Mouse (Mus musculus): ENCODE results near the gene Cnot3. TPM values are rescaled to one million over a fixed set of nuclear protein-coding genes. Genes with fewer than 3 reads are reported as not detected.
A peak's percentile ranks its signal among the peaks of the same experiment; 100 is the strongest.
"Not testable (repeated sequence)": the region's sequence is repeated elsewhere in the genome, so short reads cannot be mapped to it uniquely, and the experiment has no call there.

Cnot3 gene
- polyA plus RNA-seq (2014; fragmentation: Nextera tagmentation; extraction: Ambion mirVana), result 80.4 and 88.1 TPM in 2 replicates

- Histone ChIP-seq H3K4me1 (replicated peaks; ENCODE audit: control insufficient read depth, insufficient read depth, low read length) (peaks cover 17% of the 10 kb centered on the region), H3K9me3 (ENCODE audit: control insufficient read depth, low read length) (no peaks in the 10 kb centered on the region), H3K27ac (ENCODE audit: low read depth, low read length) (peak within 1 kb of the TSS; percentile 97), H3K27me3 (ENCODE audit: control insufficient read depth, insufficient read depth, low read length) (no peaks in the 10 kb centered on the region), H3K36me3 (ENCODE audit: control insufficient read depth, insufficient read depth, low read length) (peaks cover 2% of the 10 kb centered on the region; the same call in 1 of the 2 replicates), H3K9ac (ENCODE audit: low read length) (peak within 1 kb of the TSS; percentile 98), H3K4me2 (ENCODE audit: low read depth, low read length, severe bottlenecking) (peak within 1 kb of the TSS; percentile 71), H3K4me3 (ENCODE audit: low read depth, low read length) (peak within 1 kb of the TSS; percentile 99)
- peak; percentile 99 for ATAC-seq (replicated peaks; ENCODE audit: low FRiP score)
- peak; percentile 97 for DNase-seq (ENCODE audit: low spot score)
- WGBS, result under 1% methylated on average over 38 of the region's 58 CpGs
Measured at GRCm38 (mm10) chr7:3644672-3645487, at the start of gene Cnot3. Cnot3 (plus strand) TSS chr7:3645268.

- not testable (repeated sequence) for H3K4me2 ChIP-seq (ENCODE audit: low read depth, low read length, severe bottlenecking); H3K4me3 ChIP-seq (ENCODE audit: low read depth, low read length); H3K4me1 ChIP-seq (replicated peaks; ENCODE audit: control insufficient read depth, insufficient read depth, low read length); H3K27ac ChIP-seq (ENCODE audit: low read depth, low read length); H3K9ac ChIP-seq (ENCODE audit: low read length); H3K36me3 ChIP-seq (ENCODE audit: control insufficient read depth, insufficient read depth, low read length); H3K9me3 ChIP-seq (ENCODE audit: control insufficient read depth, low read length); ATAC-seq (replicated peaks; ENCODE audit: low FRiP score); H3K27me3 ChIP-seq (ENCODE audit: control insufficient read depth, insufficient read depth, low read length); DNase-seq (ENCODE audit: low spot score)
- 59% methylated on average over 1 of the region's 1 CpGs for WGBS
Measured at GRCm38 (mm10) chr7:3597755-3598154, 47.3 kb upstream of the Cnot3 start.

GRCm38 (mm10) chr7:3601119-3601518 is 43.9 kb upstream of the Cnot3 start:
- H3K4me2 ChIP-seq (ENCODE audit: low read depth, low read length, severe bottlenecking), result no peak overlapping the region
- H3K36me3 ChIP-seq (ENCODE audit: control insufficient read depth, insufficient read depth, low read length), result no peaks in the 10 kb centered on the region
- H3K9me3 ChIP-seq (ENCODE audit: control insufficient read depth, low read length), result no peaks in the 10 kb centered on the region
- H3K4me1 ChIP-seq (replicated peaks; ENCODE audit: control insufficient read depth, insufficient read depth, low read length), result no peaks in the 10 kb centered on the region
- no peak overlapping the region for H3K9ac ChIP-seq (ENCODE audit: low read length)
- WGBS, result 16% methylated on average over 4 of the region's 4 CpGs
- H3K27ac ChIP-seq (ENCODE audit: low read depth, low read length), result no peak overlapping the region
- H3K27me3 ChIP-seq (ENCODE audit: control insufficient read depth, insufficient read depth, low read length), result no peaks in the 10 kb centered on the region
- DNase-seq (ENCODE audit: low spot score) (peak; percentile 71), ATAC-seq (replicated peaks; ENCODE audit: low FRiP score) (no peak)
- H3K4me3 ChIP-seq (ENCODE audit: low read depth, low read length), result no peak overlapping the region

GRCm38 (mm10) chr7:3606798-3607197 is 38.3 kb upstream of the Cnot3 start:
- Histone ChIP-seq H3K36me3 (ENCODE audit: control insufficient read depth, insufficient read depth, low read length) (no peaks in the 10 kb centered on the region), H3K4me3 (ENCODE audit: low read depth, low read length) (no peak overlapping the region), H3K9me3 (ENCODE audit: control insufficient read depth, low read length) (no peaks in the 10 kb centered on the region), H3K4me1 (replicated peaks; ENCODE audit: control insufficient read depth, insufficient read depth, low read length) (no peaks in the 10 kb centered on the region), H3K4me2 (ENCODE audit: low read depth, low read length, severe bottlenecking) (no peak overlapping the region), H3K27me3 (ENCODE audit: control insufficient read depth, insufficient read depth, low read length) (no peaks in the 10 kb centered on the region), H3K27ac (ENCODE audit: low read depth, low read length) (no peak overlapping the region), H3K9ac (ENCODE audit: low read length) (no peak overlapping the region)
- no peak for ATAC-seq (replicated peaks; ENCODE audit: low FRiP score)
- DNase-seq (ENCODE audit: low spot score), result no peak
- 26% methylated on average over 2 of the region's 2 CpGs for WGBS

DNA sequence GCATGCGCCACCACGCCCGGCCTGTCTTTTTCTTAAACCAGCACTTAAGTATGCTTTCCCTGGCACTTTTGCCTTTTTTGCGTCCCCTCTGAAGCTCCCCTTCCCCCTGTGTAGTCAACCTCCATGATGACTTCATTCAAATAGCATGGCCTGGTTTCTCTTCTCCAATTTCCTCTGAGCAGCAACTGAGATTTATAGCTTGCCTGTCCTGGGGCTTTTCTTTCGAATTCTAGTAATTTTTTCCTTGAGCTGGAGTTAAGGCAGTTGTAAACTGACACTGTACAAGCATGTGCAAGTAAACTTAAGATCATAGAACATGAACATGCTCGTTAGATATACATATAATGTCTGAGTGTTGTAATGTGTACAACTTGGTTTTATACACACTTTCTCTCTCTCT is 37.7 kb upstream of the Cnot3 start:
- ATAC-seq (replicated peaks; ENCODE audit: low FRiP score), result no peak
- Histone ChIP-seq H3K4me2 (ENCODE audit: low read depth, low read length, severe bottlenecking) (no peak overlapping the region), H3K27ac (ENCODE audit: low read depth, low read length) (no peak overlapping the region), H3K9me3 (ENCODE audit: control insufficient read depth, low read length) (no peaks in the 10 kb centered on the region), H3K4me3 (ENCODE audit: low read depth, low read length) (no peak overlapping the region), H3K4me1 (replicated peaks; ENCODE audit: control insufficient read depth, insufficient read depth, low read length) (no peaks in the 10 kb centered on the region), H3K27me3 (ENCODE audit: control insufficient read depth, insufficient read depth, low read length) (no peaks in the 10 kb centered on the region), H3K36me3 (ENCODE audit: control insufficient read depth, insufficient read depth, low read length) (no peaks in the 10 kb centered on the region), H3K9ac (ENCODE audit: low read length) (no peak overlapping the region)
- DNase-seq (ENCODE audit: low spot score), result no peak
- 86% methylated on average over 6 of the region's 6 CpGs for WGBS

DNA sequence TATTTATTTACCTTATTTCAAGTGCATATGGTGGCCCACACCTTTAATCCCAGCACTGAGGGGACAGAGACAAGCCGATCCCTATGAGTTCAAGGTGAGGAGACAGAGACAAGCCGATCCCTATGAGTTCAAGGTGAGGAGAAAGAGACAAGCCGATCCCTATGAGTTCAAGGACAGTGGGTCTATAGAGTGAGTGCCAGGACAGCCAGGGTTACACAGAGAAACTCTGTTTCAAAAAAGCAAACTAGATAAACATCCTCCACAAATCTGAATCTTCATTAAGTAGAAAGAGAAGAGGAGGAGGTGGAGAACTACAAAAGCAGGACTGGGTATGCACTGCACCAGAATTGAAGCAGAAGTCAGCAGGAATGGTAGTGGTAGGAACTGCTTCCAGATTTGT is 36.4 kb upstream of the Cnot3 start:
- Histone ChIP-seq H3K4me3 (ENCODE audit: low read depth, low read length) (no peak overlapping the region), H3K27ac (ENCODE audit: low read depth, low read length) (no peak overlapping the region), H3K36me3 (ENCODE audit: control insufficient read depth, insufficient read depth, low read length) (no peaks in the 10 kb centered on the region), H3K27me3 (ENCODE audit: control insufficient read depth, insufficient read depth, low read length) (no peaks in the 10 kb centered on the region), H3K9ac (ENCODE audit: low read length) (no peak overlapping the region), H3K9me3 (ENCODE audit: control insufficient read depth, low read length) (no peaks in the 10 kb centered on the region), H3K4me1 (replicated peaks; ENCODE audit: control insufficient read depth, insufficient read depth, low read length) (no peaks in the 10 kb centered on the region), H3K4me2 (ENCODE audit: low read depth, low read length, severe bottlenecking) (no peak overlapping the region)
- no peak for DNase-seq (ENCODE audit: low spot score)
- no peak for ATAC-seq (replicated peaks; ENCODE audit: low FRiP score)
- WGBS, result 96% methylated on average over 3 of the region's 3 CpGs

- 84% methylated on average over 3 of the region's 3 CpGs for WGBS
- no peak overlapping the region for H3K4me3 ChIP-seq (ENCODE audit: low read depth, low read length)
- DNase-seq (ENCODE audit: low spot score) (no peak), ATAC-seq (replicated peaks; ENCODE audit: low FRiP score) (no peak)
- H3K4me2 ChIP-seq (ENCODE audit: low read depth, low read length, severe bottlenecking), result no peak overlapping the region
- no peak overlapping the region for H3K9ac ChIP-seq (ENCODE audit: low read length)
- no peaks in the 10 kb centered on the region for H3K4me1 ChIP-seq (replicated peaks; ENCODE audit: control insufficient read depth, insufficient read depth, low read length)
- no peaks in the 10 kb centered on the region for H3K27me3 ChIP-seq (ENCODE audit: control insufficient read depth, insufficient read depth, low read length)
- H3K27ac ChIP-seq (ENCODE audit: low read depth, low read length), result no peak overlapping the region
- H3K36me3 ChIP-seq (ENCODE audit: control insufficient read depth, insufficient read depth, low read length), result no peaks in the 10 kb centered on the region
- no peaks in the 10 kb centered on the region for H3K9me3 ChIP-seq (ENCODE audit: control insufficient read depth, low read length)
Measured at GRCm38 (mm10) chr7:3609082-3609481, 36.0 kb upstream of the Cnot3 start.

DNA sequence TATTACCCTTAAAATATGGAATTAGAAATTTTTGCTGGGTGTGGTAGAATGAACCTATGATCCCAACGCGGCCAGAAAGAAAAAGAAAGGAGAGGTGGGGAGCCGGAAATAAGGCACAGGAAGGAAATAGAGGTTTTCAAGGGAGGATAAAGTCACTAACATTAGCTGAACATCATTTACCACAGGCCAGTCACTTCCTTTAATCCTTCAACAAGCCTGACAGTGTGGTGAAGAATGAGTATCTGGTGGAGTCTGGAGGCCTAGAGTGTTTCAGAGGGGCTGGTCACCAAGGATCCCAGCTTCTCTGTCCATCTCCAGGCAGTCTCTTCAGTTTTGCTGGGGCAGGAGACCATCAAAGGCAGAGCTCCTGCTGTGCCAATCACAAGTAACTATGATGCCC is 34.6 kb upstream of the Cnot3 start:
- Histone ChIP-seq H3K36me3 (ENCODE audit: control insufficient read depth, insufficient read depth, low read length) (no peaks in the 10 kb centered on the region), H3K9me3 (ENCODE audit: control insufficient read depth, low read length) (no peaks in the 10 kb centered on the region), H3K9ac (ENCODE audit: low read length) (no peak overlapping the region), H3K4me1 (replicated peaks; ENCODE audit: control insufficient read depth, insufficient read depth, low read length) (no peaks in the 10 kb centered on the region), H3K27ac (ENCODE audit: low read depth, low read length) (no peak overlapping the region), H3K4me3 (ENCODE audit: low read depth, low read length) (no peak overlapping the region), H3K27me3 (ENCODE audit: control insufficient read depth, insufficient read depth, low read length) (no peaks in the 10 kb centered on the region), H3K4me2 (ENCODE audit: low read depth, low read length, severe bottlenecking) (no peak overlapping the region)
- no peak for DNase-seq (ENCODE audit: low spot score)
- no peak for ATAC-seq (replicated peaks; ENCODE audit: low FRiP score)
- 83% methylated on average over 3 of the region's 3 CpGs for WGBS

GRCm38 (mm10) chr7:3611006-3611405 is 34.1 kb upstream of the Cnot3 start:
- no peaks in the 10 kb centered on the region for H3K9me3 ChIP-seq (ENCODE audit: control insufficient read depth, low read length)
- H3K9ac ChIP-seq (ENCODE audit: low read length), result no peak overlapping the region
- H3K27ac ChIP-seq (ENCODE audit: low read depth, low read length), result no peak overlapping the region
- H3K4me2 ChIP-seq (ENCODE audit: low read depth, low read length, severe bottlenecking), result no peak overlapping the region
- DNase-seq (ENCODE audit: low spot score), result no peak
- H3K4me3 ChIP-seq (ENCODE audit: low read depth, low read length), result no peak overlapping the region
- H3K36me3 ChIP-seq (ENCODE audit: control insufficient read depth, insufficient read depth, low read length), result no peaks in the 10 kb centered on the region
- 86% methylated on average over 13 of the region's 13 CpGs for WGBS
- ATAC-seq (replicated peaks; ENCODE audit: low FRiP score), result no peak
- H3K4me1 ChIP-seq (replicated peaks; ENCODE audit: control insufficient read depth, insufficient read depth, low read length), result no peaks in the 10 kb centered on the region
- no peaks in the 10 kb centered on the region for H3K27me3 ChIP-seq (ENCODE audit: control insufficient read depth, insufficient read depth, low read length)

All from forebrain, embryonic 11.5 days (tissue).